Mouse (Mus musculus) intestine, postnatal 0 days (tissue): ENCODE measurements around the gene Bbc3. TPM values are rescaled to one million over a fixed set of nuclear protein-coding genes. Genes with fewer than 3 reads are reported as not detected.
A peak's percentile ranks its signal among the peaks of the same experiment; 100 is the strongest.

ENCODE experiments used
- ATAC-seq: fragments of 200-750 bp; cut with Nextera tagmentation; 2 replicates; pipeline ENCODE4 v1.8.0; 2017; ENCODE audit warnings: mild to moderate bottlenecking, moderate TSS enrichment, moderate library complexity
- H3K27ac ChIP-seq: fragments of 300-500 bp; sonication (generic); 2 replicates; pipeline ENCODE4 v1.5.1; 2014; ENCODE audit warnings: mild to moderate bottlenecking, low read depth, low read length, moderate library complexity
- H3K27me3 ChIP-seq: fragments of 300-500 bp; sonication (generic); replicated peaks from 2 replicates; pipeline ENCODE4 v1.6.1; 2014; ENCODE audit warnings: low read length, mixed read lengths; ENCODE audit not compliant: control insufficient read depth, insufficient read depth
- H3K36me3 ChIP-seq: fragments of 300-500 bp; sonication (generic); 2 replicates; pipeline ENCODE4 v1.6.1; 2014; ENCODE audit warnings: mild to moderate bottlenecking, moderate library complexity; ENCODE audit not compliant: control insufficient read depth, insufficient read depth
- H3K4me1 ChIP-seq: fragments of 300-500 bp; sonication (generic); replicated peaks from 2 replicates; pipeline ENCODE4 v1.6.1; 2014; ENCODE audit warnings: antibody characterized with exemption, low read length, mixed read lengths; ENCODE audit not compliant: control insufficient read depth, insufficient read depth
- H3K4me2 ChIP-seq: fragments of 300-500 bp; sonication (generic); replicated peaks from 2 replicates; pipeline ENCODE4 v1.6.1; 2014; ENCODE audit warnings: low read depth, mild to moderate bottlenecking, moderate library complexity
- H3K4me3 ChIP-seq: fragments of 300-500 bp; sonication (generic); 2 replicates; pipeline ENCODE4 v1.5.1; 2014; ENCODE audit warnings: low read depth, low read length
- H3K9ac ChIP-seq: fragments of 300-500 bp; sonication (generic); 2 replicates; pipeline ENCODE4 v1.6.1; 2014; ENCODE audit warnings: mild to moderate bottlenecking, low read depth, low read length
- H3K9me3 ChIP-seq: fragments of 300-500 bp; sonication (generic); 2 replicates; pipeline ENCODE4 v1.6.1; 2016; ENCODE audit warnings: mixed run types; ENCODE audit not compliant: control insufficient read depth
- CTCF ChIP-seq: sonication (generic); IDR thresholded peaks from 2 replicates; pipeline ENCODE4 v1.5.1; 2016; ENCODE audit warnings: low read depth, mild to moderate bottlenecking, control low read depth, antibody characterized with exemption, moderate library complexity
- whole genome bisulfite sequencing: fragments of 180-500 bp; shearing (Covaris S2); extraction: QIAGEN DNeasy Blood & Tissue Kit; methylation state at CpG from one replicate; pipeline ENCODE4 v1.1.7; 2014; 5-methylcytosine and 5-hydroxymethylcytosine counted together
- polyA plus RNA-seq: library from polyadenylated mRNA; unstranded; fragments of >200 nt; fragmentation: Nextera tagmentation; extraction: Ambion mirVana; gene quantifications from 2 replicates; pipeline ENCODE4 v1.2.1, GENCODE M21; 2015

Gene Bbc3
- polyA plus RNA-seq, 1 experiment from 2014 or later, result 6.6 TPM

GRCm38 (mm10) chr7:16282334-16282733 lies 25.9 kb upstream of the Bbc3 start:
- ATAC-seq, result no peak
- no peaks in the 10 kb centered on the region for H3K27me3 ChIP-seq
- no peak overlapping the region for H3K9ac ChIP-seq
- WGBS, result 93% methylated on average over 13 of the region's 13 CpGs
- H3K9me3 ChIP-seq, result no peaks in the 10 kb centered on the region
- no peak overlapping the region for H3K4me2 ChIP-seq
- no peak overlapping the region for H3K4me3 ChIP-seq
- no peak overlapping the region for H3K27ac ChIP-seq
- peaks cover 65% of the 10 kb centered on the region for H3K36me3 ChIP-seq
- TF ChIP-seq CTCF, result no peak
- no peaks in the 10 kb centered on the region for H3K4me1 ChIP-seq

- H3K27ac ChIP-seq, result no peak overlapping the region
- ATAC-seq, result no peak
These were observed 24.2 kb upstream of the Bbc3 start for GRCm38 (mm10) chr7:16284001-16284400.

GRCm38 (mm10) chr7:16284904-16285303 lies 23.3 kb upstream of the Bbc3 start:
- H3K4me1 ChIP-seq, result no peaks in the 10 kb centered on the region
- ATAC-seq, result no peak
- H3K9me3 ChIP-seq, result no peaks in the 10 kb centered on the region

More at GRCm38 (mm10) chr7:16284001-16284400, 24.2 kb upstream of the Bbc3 start:
- Histone ChIP-seq H3K9me3 (no peaks in the 10 kb centered on the region), H3K4me3 (no peak overlapping the region), H3K27me3 (no peaks in the 10 kb centered on the region), H3K4me1 (no peaks in the 10 kb centered on the region), H3K9ac (no peak overlapping the region), H3K36me3 (peaks cover 49% of the 10 kb centered on the region), H3K4me2 (no peak overlapping the region)
- WGBS, result 89% methylated on average over 8 of the region's 8 CpGs
- no peak for TF ChIP-seq CTCF

GRCm38 (mm10) chr7:16285450-16286025 lies 22.7 kb upstream of the Bbc3 start:
- Histone ChIP-seq H3K27ac (peak overlapping the region; percentile 73), H3K36me3 (peaks cover 39% of the 10 kb centered on the region), H3K4me3 (peak overlapping the region; percentile 48), H3K9ac (peak overlapping the region; percentile 50), H3K4me1 (no peaks in the 10 kb centered on the region), H3K27me3 (no peaks in the 10 kb centered on the region), H3K4me2 (peak overlapping the region; percentile 67), H3K9me3 (no peaks in the 10 kb centered on the region)
- ATAC-seq, result peak; percentile 53
- no peak for TF ChIP-seq CTCF
- WGBS, result 1% methylated on average over 14 of the region's 14 CpGs

More at GRCm38 (mm10) chr7:16284904-16285303, 23.3 kb upstream of the Bbc3 start:
- H3K4me2 ChIP-seq, result peak overlapping the region; percentile 67
- H3K36me3 ChIP-seq, result peaks cover 46% of the 10 kb centered on the region
- no peak overlapping the region for H3K9ac ChIP-seq
- peak overlapping the region; percentile 48 for H3K4me3 ChIP-seq
- no peak for TF ChIP-seq CTCF
- 47% methylated on average over 9 of the region's 9 CpGs for WGBS
- H3K27me3 ChIP-seq, result no peaks in the 10 kb centered on the region
- H3K27ac ChIP-seq, result no peak overlapping the region; the same call in 1 of the 2 replicates

GRCm38 (mm10) chr7:16286026-16286961 lies 21.9 kb upstream of the Bbc3 start, which contains the start of gene Ccdc9:
Ccdc9 (minus strand) TSS chr7:16286795.
- peaks cover 32% of the 10 kb centered on the region for H3K36me3 ChIP-seq
- peak within 1 kb of the TSS; percentile 85 for H3K9ac ChIP-seq
- H3K4me3 ChIP-seq, result peak within 1 kb of the TSS; percentile 68
- no peaks in the 10 kb centered on the region for H3K4me1 ChIP-seq
- H3K27me3 ChIP-seq, result no peaks in the 10 kb centered on the region
- peak within 1 kb of the TSS; percentile 67 for H3K4me2 ChIP-seq
- WGBS, result under 1% methylated on average over 69 of the region's 70 CpGs
- no peak for TF ChIP-seq CTCF
- no peaks in the 10 kb centered on the region for H3K9me3 ChIP-seq
- peak; percentile 91 for ATAC-seq
- peak within 1 kb of the TSS; percentile 99 for H3K27ac ChIP-seq

- Histone ChIP-seq H3K4me3 (peak overlapping the region; percentile 68), H3K27ac (peak overlapping the region; percentile 99; the same call in 1 of the 2 replicates), H3K9me3 (no peaks in the 10 kb centered on the region), H3K9ac (peak overlapping the region; percentile 85), H3K4me1 (no peaks in the 10 kb centered on the region), H3K4me2 (peak overlapping the region; percentile 67), H3K36me3 (peaks cover 24% of the 10 kb centered on the region), H3K27me3 (no peaks in the 10 kb centered on the region)
- no peak for ATAC-seq
- TF ChIP-seq CTCF, result no peak
- 71% methylated on average over 2 of the region's 2 CpGs for WGBS
These were observed 21.2 kb upstream of the Bbc3 start for GRCm38 (mm10) chr7:16287016-16287415.
